Mouse (Mus musculus): ENCODE results near the gene Lrpprc. TPM values are rescaled to one million over a fixed set of nuclear protein-coding genes. Genes with fewer than 3 reads are reported as not detected.

Gene Lrpprc
- total RNA-seq, 2 experiments from 2014 or later: 60.1 to 74.5 TPM

- ATAC-seq (replicated peaks; ENCODE audit: low FRiP score, poor library complexity, severe bottlenecking): no peak
These were observed 113.0 kb downstream of the Lrpprc start for GRCm38 (mm10) chr17:84677595-84677994.

- no peak for ATAC-seq (replicated peaks; ENCODE audit: low FRiP score, poor library complexity, severe bottlenecking)
These were observed 114.6 kb downstream of the Lrpprc start, which contains the start of gene Abcg8 for GRCm38 (mm10) chr17:84675951-84676366. Gene Abcg8 (plus strand): TSS chr17:84676302.

- ATAC-seq (replicated peaks; ENCODE audit: low FRiP score, poor library complexity, severe bottlenecking): no peak
These were observed 115.4 kb downstream of the Lrpprc start for GRCm38 (mm10) chr17:84675204-84675603.

- no peak for ATAC-seq (replicated peaks; ENCODE audit: low FRiP score, poor library complexity, severe bottlenecking)
These were observed 116.5 kb downstream of the Lrpprc start for GRCm38 (mm10) chr17:84674048-84674447.

GRCm38 (mm10) chr17:84672376-84673369 is 117.9 kb downstream of the Lrpprc start:
- no peak for ATAC-seq (replicated peaks; ENCODE audit: low FRiP score, poor library complexity, severe bottlenecking)

GRCm38 (mm10) chr17:84667848-84668247 is 122.7 kb downstream of the Lrpprc start:
- 0 out of 2 replicates have a peak, but pooled peaks have one; percentile 22 for ATAC-seq (replicated peaks; ENCODE audit: low FRiP score, poor library complexity, severe bottlenecking)

- ATAC-seq (replicated peaks; ENCODE audit: low FRiP score, poor library complexity, severe bottlenecking): no peak
These were observed 124.9 kb downstream of the Lrpprc start for GRCm38 (mm10) chr17:84665691-84666090.

- no peak for ATAC-seq (replicated peaks; ENCODE audit: low FRiP score, poor library complexity, severe bottlenecking)
These were observed 125.5 kb downstream of the Lrpprc start for GRCm38 (mm10) chr17:84665053-84665452.

GRCm38 (mm10) chr17:84658951-84659350 is 131.6 kb downstream of the Lrpprc start:
- no peak for ATAC-seq (replicated peaks; ENCODE audit: low FRiP score, poor library complexity, severe bottlenecking)

GRCm38 (mm10) chr17:84658195-84658594 is 132.4 kb downstream of the Lrpprc start:
- no peak for ATAC-seq (replicated peaks; ENCODE audit: low FRiP score, poor library complexity, severe bottlenecking)

- no peak for ATAC-seq (replicated peaks; ENCODE audit: low FRiP score, poor library complexity, severe bottlenecking)
These were observed 132.8 kb downstream of the Lrpprc start for GRCm38 (mm10) chr17:84657782-84658181.

GRCm38 (mm10) chr17:84657422-84657732 is 133.2 kb downstream of the Lrpprc start:
- ATAC-seq (replicated peaks; ENCODE audit: low FRiP score, poor library complexity, severe bottlenecking): no peak

GRCm38 (mm10) chr17:84656653-84657421 is 133.8 kb downstream of the Lrpprc start:
- no peak for ATAC-seq (replicated peaks; ENCODE audit: low FRiP score, poor library complexity, severe bottlenecking)

GRCm38 (mm10) chr17:84656205-84656604 is 134.4 kb downstream of the Lrpprc start:
- no peak for ATAC-seq (replicated peaks; ENCODE audit: low FRiP score, poor library complexity, severe bottlenecking)

Other genes with a start within 250 kb of the Lrpprc start
- 1.5 TPM in 1 of 2 replicates, not detected in the other for gene Dync2li1, start 164.3 kb downstream of the Lrpprc start, total RNA-seq (2015; ENCODE audit: low replicate concordance)
- 2.1 and 3.1 TPM in 2 replicates for gene Dync2li1, start 164.3 kb downstream of the Lrpprc start, total RNA-seq (2017; ENCODE audit: low replicate concordance)
- gene Abcg8, start 114.5 kb downstream of the Lrpprc start, total RNA-seq (2015; ENCODE audit: low replicate concordance): not detected in 2 replicates
- gene Abcg8, start 114.5 kb downstream of the Lrpprc start, total RNA-seq (2017; ENCODE audit: low replicate concordance): not detected in 2 replicates
- not detected in 2 replicates for gene Abcg5, start 107.8 kb downstream of the Lrpprc start, total RNA-seq (2015; ENCODE audit: low replicate concordance)
- not detected in 2 replicates for gene Abcg5, start 107.8 kb downstream of the Lrpprc start, total RNA-seq (2017; ENCODE audit: low replicate concordance)
- gene Ppm1b, start 166.0 kb upstream of the Lrpprc start, total RNA-seq (2015; ENCODE audit: low replicate concordance): 53.0 and 62.7 TPM in 2 replicates
- 69.9 and 108 TPM in 2 replicates for gene Ppm1b, start 166.0 kb upstream of the Lrpprc start, total RNA-seq (2017; ENCODE audit: low replicate concordance)
- gene Slc3a1, start 237.6 kb upstream of the Lrpprc start, total RNA-seq (2015; ENCODE audit: low replicate concordance): not detected in 2 replicates
- not detected in 2 replicates for gene Slc3a1, start 237.6 kb upstream of the Lrpprc start, total RNA-seq (2017; ENCODE audit: low replicate concordance)

All from erythroblast, adult 5-6 weeks (primary cell).